Mouse (Mus musculus) C2C12 (cell line): Measurements from ENCODE around the gene Rpp25.

Source experiments
- CTCF ChIP-seq: IDR thresholded peaks from one replicate; pipeline ENCODE4 v1.5.1; 2011; ENCODE audit not compliant: control insufficient read depth, insufficient read depth, insufficient read length
- FOSL1 ChIP-seq: IDR thresholded peaks from one replicate; pipeline ENCODE4 v1.8.0; 2011; ENCODE audit warnings: mild to moderate bottlenecking, low read length; ENCODE audit not compliant: poor library complexity, insufficient read depth, severe bottlenecking
- USF1 ChIP-seq: IDR thresholded peaks from one replicate; pipeline ENCODE4 v1.6.1; 2011; ENCODE audit warnings: low read depth, mild to moderate bottlenecking, control low read depth, moderate library complexity

DNA sequence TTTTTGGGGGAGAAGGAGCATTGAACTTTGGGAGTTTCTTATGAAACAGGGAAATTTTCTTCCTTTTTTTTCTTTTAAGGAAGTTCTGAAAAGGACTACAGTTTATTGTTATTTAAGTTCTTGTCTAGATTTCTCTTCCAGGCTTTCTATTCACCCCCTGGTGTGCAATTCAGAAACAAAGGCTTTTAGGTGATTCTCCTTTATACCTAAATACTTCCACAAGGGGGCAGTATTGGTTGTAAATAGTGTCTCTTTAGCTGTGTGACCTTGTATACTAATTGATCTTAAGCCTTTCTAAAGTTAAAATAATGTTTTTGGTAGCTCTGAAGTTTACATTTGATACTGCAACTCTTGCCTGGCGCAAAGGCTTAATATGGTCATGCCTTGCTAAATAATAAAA lies 19.9 kb downstream of the Rpp25 start:
- TF ChIP-seq CTCF (no peak), USF1 (no peak), FOSL1 (no peak)
